Mouse (Mus musculus) small intestine, adult 2 months (tissue): ENCODE measurements around the gene Mndal.
"Not testable (repeated sequence)": the region's sequence is repeated elsewhere in the genome, so short reads cannot be mapped to it uniquely, and the experiment has no call there.

Experiments used
- CTCF ChIP-seq: fragments of 200-500 bp; IDR thresholded peaks from 2 replicates; pipeline ENCODE4 v1.5.1; 2012; ENCODE audit warnings: low read depth, mild to moderate bottlenecking, control low read depth, inconsistent platforms, low read length, moderate library complexity, mixed read lengths; ENCODE audit not compliant: insufficient replicate concordance, insufficient read length; ENCODE audit errors: extremely low read depth
- POLR2A ChIP-seq: fragments of 200-500 bp; IDR thresholded peaks from 2 replicates; pipeline ENCODE4 v1.6.1; 2012; ENCODE audit warnings: low read depth, mild to moderate bottlenecking, control low read depth, inconsistent platforms, low read length, moderate library complexity

DNA sequence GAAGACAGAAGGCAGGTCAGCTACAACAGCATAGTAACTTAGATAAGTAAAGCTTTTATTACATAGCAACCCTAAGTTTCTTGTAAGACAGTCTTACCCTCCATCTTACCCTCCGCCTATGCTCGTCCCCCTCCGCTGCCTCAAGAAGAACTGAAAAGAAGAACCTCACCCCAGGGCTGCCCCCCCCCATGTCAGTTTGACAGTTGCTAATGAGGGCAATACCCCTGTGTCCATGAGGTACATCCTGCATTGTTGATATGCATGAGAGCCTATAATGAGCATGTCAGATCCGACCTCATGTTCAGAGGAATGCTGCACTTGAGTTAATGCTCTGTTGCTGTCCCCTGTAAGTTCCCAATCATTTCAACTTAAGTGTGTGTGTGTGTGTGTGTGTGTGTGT, 89.4 kb downstream of the Mndal start:
- TF ChIP-seq POLR2A, CTCF: not testable (repeated sequence)
